Mouse (Mus musculus) gastrocnemius, postnatal 14 days (tissue): ENCODE results near the gene Ldlrad3. TPM values are rescaled to one million over a fixed set of nuclear protein-coding genes. Genes with fewer than 3 reads are reported as not detected.

ENCODE experiments used
- total RNA-seq, 2 experiments: library from RNA; stranded (reverse); gene quantifications; 2 replicates each; pipeline ENCODE4 v1.2.3; 2021

The Ldlrad3 gene
- total RNA-seq, 2 experiments from 2014 or later = 7.3 to 8.8 TPM

Other genes with a start within 250 kb of the Ldlrad3 start
- 10 to 100 TPM; 15.7 to 19.8 TPM for gene Trim44, start 221.4 kb upstream of the Ldlrad3 start, total RNA-seq